Mouse (Mus musculus): ENCODE data around the gene Tmem211.

The Tmem211 gene

DNA sequence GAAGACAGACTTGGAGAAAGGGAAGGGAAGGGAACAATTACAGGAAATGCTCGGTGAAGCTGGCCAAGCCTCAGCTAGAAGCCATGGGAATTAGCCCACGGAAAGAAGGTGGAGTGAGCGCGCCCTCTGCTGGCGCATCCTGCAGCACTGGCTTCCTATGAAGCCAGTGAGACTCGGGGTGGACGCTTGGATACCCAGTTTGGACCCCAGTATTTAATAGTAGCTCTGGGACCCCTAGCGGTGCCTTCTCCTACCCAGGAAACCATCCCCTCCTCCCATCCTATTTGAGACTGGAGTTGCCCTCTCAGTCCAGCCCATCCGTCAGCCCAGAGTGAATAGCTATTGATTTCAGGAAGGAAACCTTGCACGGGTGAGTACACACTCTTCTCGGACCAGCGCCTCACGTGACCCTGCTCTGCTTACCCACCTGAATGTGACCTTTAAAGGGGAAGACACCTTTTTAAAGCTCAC lies at the start of gene Tmem211:
Tmem211 (plus strand) TSS at position 278 of the 471 bp plus-strand sequence.
- DNase-seq (ENCODE audit: low read depth, low spot score) = no peak

DNA sequence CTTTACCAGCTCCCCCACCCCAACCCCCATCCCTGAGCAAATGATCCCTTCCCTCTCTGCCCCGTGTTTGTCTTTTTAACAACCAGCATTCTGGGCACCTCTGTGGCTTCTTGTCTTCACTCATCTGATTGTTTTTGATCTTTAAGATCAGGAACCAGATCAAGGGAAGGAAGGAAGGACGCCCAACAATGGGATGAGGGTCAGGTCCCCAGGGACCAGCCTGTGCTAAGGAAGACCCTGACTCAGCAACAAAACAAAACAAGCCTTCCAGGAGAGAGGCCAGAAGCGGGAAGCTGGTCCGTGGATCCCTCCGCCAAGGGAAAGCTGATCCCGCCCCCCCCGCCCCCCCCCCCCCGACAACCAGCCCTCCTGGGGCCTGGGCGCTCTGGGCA lies 47.3 kb upstream of the Tmem211 start:
- DNase-seq (ENCODE audit: low read depth, low spot score) = no peak

DNA sequence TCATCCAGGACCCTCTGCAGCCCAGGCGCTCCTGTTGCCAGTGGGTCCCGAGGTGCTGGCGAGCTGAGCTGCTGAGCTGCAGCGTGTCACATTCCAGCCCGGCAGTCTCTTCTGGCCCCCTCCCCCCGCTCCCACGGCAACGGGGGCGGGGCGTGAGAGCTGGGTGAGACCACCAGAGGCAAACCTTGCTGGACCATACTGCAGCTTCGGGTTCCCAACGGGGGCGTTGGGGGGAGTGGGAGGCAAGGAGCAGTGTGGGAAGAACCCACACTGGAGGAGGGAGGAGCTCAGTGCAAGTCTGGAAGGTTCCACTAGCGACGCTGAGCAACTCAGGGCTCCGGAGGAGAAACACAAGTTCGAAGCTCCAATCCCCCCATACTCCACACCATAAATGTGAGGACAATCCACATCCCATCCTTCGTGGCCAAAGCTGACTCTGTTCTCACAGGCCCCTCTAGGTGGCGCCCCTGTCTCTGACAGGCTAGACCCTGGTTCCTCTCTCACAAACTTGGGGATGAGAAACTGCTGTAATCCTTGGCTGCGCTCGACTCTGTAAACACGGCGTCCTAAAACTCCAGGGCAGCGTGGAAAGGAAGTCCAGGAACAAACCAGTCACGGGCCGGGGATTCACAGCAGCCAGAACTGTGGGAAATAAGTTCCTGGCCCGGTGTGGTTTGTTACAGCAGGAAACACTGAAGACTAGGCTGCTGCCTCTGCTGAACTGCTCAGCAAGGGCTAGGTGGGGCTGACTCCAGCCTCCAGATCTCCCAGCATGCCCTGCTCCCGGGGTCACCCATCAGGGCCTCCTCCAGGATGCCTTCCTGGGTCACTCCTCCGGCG lies 46.6 kb upstream of the Tmem211 start:
- DNase-seq (ENCODE audit: low read depth, low spot score) = no peak

DNA sequence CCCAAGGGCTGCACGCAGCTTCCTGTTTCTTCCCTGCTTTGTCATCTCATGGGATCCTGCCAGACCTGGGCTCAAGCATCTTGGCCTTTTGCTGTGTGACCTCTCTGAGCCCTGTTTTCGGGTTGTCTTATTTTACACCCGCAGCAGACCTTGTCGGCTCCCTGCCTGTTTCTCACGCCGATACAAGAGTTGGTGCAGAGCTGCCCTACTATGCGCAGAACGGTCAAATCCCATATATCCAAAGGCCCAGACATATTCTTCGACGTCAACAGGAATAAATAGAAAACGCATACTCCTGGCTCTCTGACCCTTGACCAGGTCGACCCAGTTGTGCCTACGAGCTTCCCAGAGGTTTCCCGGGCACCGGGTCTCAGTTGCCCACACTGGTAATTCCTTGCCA lies 46.0 kb upstream of the Tmem211 start:
- no peak for DNase-seq (ENCODE audit: low read depth, low spot score)

DNA sequence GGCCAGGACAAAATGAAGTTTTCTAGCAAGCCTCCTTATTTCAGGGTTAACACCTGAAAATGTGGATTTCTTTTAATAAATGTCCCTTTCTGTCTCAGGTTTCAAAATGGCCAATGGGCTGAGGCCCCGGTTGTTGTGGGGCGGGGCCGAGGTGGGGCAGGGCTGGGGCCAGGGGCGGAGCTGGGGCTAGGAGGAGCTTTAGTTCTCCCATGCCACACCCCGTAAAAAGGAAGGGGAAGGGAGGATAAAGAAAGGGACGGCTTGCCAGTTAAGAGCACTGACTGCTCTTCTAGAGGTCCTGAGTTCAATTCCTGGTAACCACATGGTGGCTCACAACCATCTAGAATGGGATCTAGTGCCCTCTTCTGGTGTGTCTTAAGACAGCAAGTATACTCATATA lies 45.3 kb upstream of the Tmem211 start:
- DNase-seq (ENCODE audit: low read depth, low spot score) = no peak

DNA sequence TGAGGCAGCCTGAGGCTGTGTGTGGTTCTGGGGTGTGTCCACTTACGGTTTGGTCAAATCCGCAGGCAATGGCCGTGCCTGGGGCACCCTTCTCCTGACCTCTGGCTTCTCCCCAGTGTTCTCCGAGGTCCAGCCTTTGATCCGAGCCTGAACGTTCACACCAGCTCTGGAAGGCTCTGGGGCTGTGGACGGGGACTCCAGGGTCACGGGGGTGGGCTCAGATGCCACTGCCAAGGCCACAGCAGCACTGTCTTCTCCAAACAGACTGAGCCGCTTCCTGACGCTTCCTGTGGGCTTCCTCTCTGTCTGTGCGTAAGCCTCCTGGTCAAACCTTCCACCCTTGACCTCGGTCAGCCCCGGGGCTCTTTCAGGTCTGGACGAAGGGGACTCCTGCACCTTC lies 36.2 kb upstream of the Tmem211 start:
- no peak for DNase-seq (ENCODE audit: low read depth, low spot score)

DNA sequence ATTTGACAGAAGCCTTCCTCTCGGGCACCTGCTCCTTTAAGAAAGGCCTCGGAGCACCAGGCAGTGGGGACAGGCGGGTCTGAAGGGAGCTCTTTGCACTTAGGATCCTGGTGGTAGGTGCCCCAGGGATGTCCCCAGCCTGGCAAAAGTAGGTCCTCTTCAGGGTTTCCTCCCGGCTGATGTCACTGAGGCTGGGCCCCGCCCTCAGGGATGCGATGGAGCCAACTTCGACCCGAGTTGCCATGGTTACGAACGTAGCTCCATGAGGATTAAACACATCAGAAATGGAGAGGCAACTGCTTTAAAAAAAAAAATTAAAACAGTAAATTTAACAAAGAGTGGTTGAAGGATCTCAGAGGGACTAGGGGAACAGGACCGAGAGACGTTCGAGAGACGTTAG lies 34.8 kb upstream of the Tmem211 start:
- DNase-seq (ENCODE audit: low read depth, low spot score) = no peak

DNA sequence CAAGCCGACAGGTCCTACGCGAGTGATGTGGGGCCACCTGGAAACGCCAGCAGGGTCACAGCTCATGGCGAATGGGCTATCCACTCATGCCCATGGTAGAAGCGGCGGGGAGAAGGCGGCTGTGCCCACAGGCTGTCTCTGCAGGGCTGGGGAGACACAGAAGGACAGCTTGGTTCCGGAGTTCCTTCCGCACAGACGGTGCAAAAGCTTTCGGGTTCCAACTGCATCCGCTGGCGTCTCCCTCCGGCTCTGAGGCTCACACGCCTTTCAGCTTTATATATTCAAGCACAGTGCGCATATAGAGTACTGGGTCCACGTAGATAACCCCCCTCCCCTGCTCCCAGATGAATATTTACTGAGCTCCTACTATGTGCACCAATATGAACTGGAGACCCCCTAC lies 32.9 kb upstream of the Tmem211 start:
- DNase-seq (ENCODE audit: low read depth, low spot score) = no peak

DNA sequence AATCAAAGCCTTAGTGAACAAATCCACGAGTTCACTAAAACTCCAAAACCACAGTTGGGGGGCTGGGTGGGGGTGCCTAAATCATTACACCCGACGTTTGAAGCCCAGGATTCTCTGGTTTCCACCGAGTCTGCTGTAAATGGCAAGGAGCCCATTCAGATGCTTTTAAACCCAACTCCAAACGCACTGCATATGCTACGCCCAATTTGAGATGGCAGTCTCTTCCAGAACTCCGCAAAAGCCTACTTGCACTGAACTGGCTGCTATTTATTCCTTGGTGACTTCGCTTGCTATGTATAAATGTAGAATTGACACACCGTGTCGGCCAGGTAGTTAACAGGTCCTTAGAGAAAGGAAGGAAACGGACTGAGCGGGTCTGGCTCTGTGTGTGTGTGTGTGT lies 31.3 kb upstream of the Tmem211 start:
- DNase-seq (ENCODE audit: low read depth, low spot score) = no peak

DNA sequence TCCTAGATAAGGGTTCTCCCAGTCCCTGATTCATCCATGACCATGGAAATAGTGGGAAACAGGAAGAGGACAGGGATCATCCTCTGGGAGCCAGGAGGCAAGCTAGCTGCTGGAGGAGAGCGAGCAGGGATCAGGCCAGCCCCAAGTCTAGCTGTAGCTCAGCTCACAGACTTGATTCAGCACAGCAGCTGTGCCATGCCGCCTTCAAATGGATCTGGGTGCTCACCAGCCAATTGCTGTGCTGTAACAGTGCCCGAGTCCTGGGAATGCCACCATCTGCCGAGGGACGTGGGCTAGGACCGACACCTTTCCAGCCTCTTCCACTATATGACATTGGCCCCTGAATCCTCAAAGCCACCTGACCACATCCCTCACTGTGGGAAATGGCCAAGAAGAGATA lies 30.8 kb upstream of the Tmem211 start:
- DNase-seq (ENCODE audit: low read depth, low spot score) = no peak

DNA sequence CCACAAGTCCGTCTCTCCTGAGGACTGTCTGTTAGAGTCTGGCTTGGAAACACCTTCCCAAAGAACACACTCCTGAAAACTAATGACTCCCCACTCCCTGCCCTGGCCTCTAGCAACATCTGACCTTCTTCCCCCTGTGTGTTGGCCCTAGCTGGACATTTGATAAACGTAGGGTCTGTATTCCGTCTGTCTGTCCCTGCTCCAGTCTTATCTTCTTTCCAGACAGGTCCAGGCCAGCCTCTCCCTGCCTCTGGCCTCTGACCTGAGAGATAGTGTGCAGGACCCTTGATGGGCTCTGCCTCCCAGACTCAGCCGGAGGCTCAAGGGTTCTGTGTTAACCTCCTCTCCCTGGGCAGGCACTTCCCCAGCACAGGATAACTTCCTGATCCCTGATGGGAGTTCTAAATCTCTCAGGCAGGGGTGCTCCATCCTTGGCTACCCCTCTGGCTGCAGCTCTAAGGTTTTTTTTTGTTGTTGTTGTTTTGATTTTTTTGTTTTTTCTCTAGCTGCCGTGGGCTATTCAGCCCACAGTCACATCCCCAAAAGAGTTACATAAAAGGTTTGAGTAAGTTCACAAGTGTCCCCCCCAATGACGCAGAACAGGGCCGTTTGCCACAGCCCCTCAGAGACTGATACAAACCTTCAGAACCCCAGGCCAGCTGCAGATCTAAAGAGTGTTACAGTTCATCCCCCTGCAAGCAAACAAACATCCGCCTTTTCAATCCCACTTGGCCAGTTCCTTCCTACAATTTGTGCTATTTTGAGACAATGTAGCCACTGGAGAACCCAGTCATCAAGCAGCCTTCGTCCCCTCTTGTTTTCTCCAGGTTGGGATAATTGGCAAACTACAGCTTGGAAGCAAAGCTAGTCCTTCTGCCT lies 29.6 kb upstream of the Tmem211 start:
- DNase-seq (ENCODE audit: low read depth, low spot score) = no peak

DNA sequence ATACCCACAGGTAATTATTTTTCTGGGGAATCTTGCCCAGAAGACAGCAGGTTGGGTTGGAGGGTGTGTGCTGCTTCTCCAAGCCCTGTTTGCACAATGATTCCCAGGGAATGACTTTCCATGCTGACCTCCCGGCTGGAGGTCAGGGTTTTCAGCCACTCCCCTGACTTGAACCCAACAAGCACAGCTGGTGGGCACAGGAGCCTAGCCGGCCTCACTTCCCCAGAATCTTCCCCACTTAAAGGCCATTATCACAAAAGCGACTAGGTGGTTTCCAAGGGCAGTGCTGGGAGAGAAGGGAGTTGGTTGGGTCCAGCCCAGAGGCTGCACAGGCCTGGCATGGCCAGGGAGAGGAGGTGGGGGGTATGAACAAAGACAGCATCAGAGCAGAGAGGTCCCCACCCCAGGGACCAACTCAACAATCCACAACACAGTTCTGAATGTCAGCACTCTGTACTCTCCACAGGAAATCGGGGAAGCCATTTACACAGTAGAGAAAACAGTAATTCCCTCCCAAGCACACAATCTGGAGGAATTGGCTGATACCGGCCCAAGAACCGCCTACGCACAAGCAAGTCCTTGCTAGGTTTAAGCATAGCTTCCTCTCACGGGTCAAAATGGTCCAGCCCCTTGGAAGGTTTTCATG lies 27.5 kb upstream of the Tmem211 start:
- DNase-seq (ENCODE audit: low read depth, low spot score) = no peak

DNA sequence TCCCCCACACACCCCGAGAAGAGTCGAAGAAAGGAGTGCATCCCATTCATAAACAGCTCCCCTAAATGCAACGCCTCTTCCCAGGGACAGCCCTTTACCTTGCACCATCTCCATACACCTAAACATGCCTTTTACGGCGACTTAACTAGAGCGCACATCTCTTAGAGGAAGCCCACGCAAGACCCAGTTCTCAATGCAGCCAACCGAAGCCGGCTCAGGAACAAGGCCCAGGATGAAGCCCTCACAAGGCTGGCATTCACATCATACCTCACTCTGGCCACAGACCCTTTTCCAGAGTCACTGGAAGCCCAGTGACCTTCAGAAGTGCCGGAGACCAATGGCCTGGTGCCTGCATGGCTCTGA lies 27.0 kb upstream of the Tmem211 start:
- no peak for DNase-seq (ENCODE audit: low read depth, low spot score)

DNA sequence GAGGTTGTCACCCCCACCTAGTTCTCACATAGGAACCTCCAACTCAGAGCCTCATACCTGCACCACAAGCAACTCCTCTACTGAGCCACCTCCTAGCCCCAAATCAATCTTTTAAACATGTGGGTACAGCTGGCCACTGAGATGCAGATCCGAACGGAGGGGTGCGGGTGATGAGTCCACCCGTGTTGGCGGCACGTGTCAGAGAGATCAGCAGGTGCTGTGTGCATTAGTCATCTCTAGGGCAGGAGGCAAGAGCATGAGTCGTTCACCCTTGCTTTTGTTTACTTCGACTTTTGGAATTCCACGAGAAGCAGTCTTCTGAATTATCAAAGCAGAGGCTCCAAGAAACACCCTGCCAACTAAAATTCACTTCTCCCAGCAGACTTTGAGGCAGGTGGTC lies 22.5 kb upstream of the Tmem211 start:
- DNase-seq (ENCODE audit: low read depth, low spot score) = no peak

DNA sequence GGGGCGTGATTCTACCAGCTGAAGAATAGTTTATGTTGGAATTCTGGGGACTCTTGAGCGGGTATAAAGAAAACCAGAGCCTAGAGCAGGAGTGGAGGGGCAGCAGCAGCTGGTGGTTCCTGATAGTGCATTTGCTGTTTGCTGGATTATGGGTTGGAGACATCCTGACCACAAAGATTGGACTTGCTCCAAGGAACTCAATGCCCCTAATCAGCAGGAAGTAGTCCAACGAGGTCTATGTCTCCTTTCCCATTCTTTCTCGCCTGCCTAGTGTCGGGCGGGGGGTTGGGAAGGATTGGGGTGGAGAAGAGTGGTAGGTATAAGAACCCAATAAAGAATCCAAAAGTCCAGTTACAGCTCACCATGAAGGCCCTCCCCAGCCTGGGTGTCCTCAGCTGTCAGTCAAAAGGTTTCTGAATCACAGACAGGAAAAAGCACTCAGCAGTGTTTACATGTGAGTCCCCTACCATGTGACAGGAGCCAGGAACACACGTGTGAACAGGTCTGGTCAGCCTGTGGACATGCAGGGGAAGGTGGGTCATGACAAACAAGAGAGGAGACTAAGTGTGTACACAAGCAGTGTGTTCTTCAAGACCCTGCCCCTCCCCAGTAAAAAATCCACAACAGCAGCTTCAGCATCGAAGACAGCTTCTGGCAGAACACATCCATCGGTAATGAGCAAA lies 19.9 kb upstream of the Tmem211 start:
- DNase-seq (ENCODE audit: low read depth, low spot score) = no peak

DNA sequence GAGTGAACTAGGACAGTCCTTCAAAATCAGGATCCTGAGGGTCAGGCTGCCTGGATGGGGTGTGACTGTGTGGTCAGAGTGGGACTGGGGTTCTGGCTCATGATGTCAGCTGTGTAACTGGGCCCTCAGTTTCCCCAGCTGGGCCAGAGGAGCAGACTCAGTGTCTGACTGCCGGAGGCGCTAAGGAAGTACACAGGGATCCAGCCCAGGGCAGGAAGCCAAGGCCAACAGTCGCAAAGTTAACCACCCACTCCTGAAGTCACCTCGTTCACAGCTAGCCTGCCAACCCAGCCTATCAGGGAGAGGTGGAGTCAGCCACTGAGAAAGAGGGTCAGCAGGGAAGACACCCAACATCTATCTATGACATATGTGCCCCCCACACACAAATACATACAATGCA lies 18.7 kb upstream of the Tmem211 start:
- no peak for DNase-seq (ENCODE audit: low read depth, low spot score)

DNA sequence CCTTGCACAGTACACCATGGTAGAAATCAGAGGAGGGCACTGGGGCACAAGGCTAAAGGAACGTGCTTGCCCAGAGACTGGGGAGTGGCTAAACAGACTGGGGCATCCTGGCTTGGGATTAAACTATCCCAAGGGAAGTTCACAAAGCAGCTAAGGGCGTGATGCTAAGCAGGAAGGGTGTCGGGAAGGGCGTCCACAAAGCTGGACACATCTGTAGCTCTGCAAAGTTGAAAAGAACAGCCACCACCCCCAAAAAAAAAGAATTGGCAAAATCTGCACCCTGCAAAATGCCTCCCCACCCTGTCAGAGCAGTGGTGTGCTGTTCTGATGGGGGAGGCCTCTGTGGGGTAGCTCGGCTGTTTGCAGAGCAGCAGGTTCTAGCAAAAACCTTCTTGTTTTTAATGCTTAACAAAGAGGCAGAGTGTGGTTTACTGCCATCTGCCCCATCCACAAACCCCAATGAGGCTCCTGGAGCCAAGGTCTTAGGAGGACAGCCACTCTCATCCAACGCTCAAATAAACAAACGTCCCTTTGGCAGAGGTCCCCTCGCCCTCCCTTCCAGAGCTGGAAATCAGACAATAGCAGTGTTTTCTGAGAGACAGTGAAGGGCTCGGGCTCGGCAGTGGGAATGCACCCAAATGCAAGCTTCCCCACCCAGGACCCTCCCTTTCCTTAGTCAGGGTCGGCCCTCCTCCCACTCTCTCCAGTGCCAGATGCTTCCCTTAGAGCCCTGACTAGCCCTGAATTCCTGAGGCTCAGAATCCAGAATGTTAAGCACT lies 17.9 kb upstream of the Tmem211 start:
- DNase-seq (ENCODE audit: low read depth, low spot score) = no peak

DNA sequence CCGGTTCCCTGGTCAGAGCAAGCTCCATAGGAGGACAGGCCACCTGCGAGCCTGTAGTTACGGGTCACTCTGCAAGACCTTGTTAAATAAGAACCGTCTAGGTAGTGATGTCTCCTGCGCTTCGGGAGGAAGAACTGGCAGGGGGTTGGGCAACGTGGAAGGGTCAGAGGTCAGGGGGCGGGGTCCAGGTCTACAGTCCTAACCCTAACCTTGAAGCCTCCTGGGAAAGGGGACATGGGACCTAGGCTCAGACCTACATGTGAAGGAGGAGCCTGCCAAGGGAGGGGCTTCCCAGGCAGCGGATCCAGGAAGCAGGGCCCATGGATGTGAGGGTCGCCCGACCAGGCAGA lies 17.3 kb upstream of the Tmem211 start:
- DNase-seq (ENCODE audit: low read depth, low spot score) = no peak

DNA sequence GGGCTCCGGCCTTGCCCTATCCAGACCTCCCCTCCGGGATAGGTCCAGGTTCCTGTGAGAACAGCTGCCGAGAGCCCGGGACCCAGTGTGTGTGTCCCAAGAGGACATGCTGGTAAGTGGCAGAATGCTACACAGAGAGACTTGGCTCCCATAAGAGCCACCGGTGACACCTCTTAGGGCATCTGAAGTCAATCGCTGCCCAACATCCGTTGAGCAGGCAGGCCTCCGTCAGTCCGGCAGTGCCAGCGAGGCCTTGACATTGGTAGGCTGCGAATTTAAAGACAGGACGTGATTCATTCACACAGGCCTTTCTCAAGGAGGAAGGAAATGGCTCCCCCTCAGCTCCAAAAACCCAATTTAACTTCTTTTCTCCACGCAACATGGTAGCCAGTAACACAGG lies 16.8 kb upstream of the Tmem211 start:
- DNase-seq (ENCODE audit: low read depth, low spot score) = no peak

DNA sequence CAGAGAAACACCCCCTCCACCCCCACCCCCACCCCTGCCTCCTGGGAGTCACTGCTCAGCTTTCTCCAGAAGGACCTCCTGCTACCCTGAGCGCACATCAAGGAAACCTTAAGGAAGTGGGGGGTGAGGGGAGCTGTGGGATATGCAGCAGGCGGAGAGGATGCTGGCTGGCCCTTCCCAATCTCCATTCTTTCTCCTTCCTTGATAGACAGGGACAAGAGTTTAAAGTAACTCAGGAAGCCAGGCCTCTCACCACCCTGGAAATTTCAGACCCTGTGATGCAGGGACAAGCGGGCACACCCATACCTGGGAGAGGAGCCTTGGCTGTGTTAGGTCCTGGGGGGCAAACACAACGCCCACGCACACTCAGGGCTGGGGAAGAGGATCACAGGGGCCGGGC lies 16.4 kb upstream of the Tmem211 start:
- DNase-seq (ENCODE audit: low read depth, low spot score) = no peak

DNA sequence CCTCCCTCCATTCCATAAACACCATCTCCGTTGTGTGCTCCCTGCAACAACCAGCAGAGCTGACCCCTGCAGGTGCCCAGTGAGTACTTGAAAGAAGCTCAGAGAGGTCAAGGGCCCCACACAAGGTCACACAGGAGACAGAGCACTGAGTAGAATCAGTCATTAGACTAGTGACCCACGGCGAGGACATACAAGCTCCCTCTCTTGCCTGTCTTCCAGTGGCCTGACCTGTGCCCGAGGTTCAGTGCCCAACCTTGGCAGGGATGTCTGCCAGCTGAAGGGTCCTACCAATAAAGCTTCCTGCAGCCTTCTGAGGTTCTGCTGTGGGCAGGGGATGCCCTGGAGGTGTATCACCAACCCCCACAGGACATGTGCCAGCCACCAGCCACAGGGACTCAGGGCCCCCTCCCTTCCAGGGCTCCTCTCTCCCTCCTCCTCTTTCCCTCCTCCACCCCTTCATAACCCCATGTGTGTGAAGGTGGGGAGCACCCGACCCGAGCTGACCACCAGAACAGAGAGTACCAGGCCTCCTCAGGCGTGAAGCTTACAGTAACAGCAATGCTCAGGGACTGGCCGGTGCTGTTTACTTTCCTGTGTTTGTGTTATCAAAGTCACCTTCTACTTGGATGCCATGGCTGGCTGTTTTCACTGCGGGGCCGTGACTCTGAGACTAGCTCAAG lies 14.4 kb upstream of the Tmem211 start:
- DNase-seq (ENCODE audit: low read depth, low spot score) = no peak
